Mouse (Mus musculus): ENCODE results near the gene Tmem260. TPM values are rescaled to one million over a fixed set of nuclear protein-coding genes. Genes with fewer than 3 reads are reported as not detected.
"Not testable (repeated sequence)": the region's sequence is repeated elsewhere in the genome, so short reads cannot be mapped to it uniquely, and the experiment has no call there.

Gene Tmem260
- total RNA-seq (2022) = 1 to 10 TPM; 2.9 to 4.3 (median 3.7) TPM

- peak; percentile 85 to 86 for DNase-seq (ENCODE audit: low spot score in 2 of 2)
Observed at GRCm38 (mm10) chr14:48445984-48446683, at the start of gene Tmem260. Gene Tmem260, plus strand, starts transcription at chr14:48446124.

- no peak for DNase-seq (ENCODE audit: low spot score in 2 of 2)
Observed at GRCm38 (mm10) chr14:48406086-48406485, 39.8 kb upstream of the Tmem260 start.

DNA sequence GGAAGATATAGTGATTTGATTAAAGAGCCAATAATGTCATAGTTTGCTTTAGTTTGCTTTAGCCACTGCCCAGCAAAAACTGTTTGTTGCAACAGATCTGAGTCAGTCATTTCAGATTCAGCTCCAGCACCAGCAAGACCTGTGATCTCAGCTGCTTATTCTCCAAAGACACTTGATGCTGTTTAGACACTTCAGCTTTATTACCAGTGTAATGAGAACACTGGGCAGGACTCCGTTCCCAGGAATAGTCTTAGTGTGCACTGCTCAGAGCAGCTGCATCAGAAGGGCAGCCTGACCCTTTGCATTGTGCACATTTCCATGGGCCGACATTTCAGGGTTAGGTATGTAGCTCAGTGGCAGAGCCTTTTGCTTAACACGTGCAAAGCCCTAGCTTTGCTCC lies 28.9 kb upstream of the Tmem260 start:
- DNase-seq (ENCODE audit: low spot score in 2 of 2) = peak in 1 of 2 experiments; percentile 11

GRCm38 (mm10) chr14:48418264-48418663 lies 27.7 kb upstream of the Tmem260 start:
- no peak for DNase-seq (ENCODE audit: low spot score in 2 of 2)

DNA sequence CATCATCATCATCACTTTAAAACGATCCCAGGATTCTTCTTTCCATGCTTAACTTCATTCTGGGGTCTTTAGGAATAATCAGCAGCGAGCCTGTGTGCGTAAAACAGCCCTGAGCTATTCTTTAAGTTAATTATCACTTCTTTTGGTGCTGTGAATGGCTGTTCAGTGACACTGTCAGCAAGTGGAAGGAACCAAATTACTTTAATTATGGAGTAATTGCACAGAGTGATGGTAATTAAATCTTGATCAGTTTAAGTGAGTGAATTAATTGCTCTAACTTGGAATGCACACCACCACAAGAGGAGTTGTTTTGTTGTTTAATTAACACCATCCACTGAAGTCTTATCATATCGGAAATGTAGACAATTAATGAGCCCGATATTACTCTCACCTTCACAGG lies 27.3 kb upstream of the Tmem260 start:
- DNase-seq (ENCODE audit: low spot score in 2 of 2) = no peak

GRCm38 (mm10) chr14:48421476-48421875 lies 24.4 kb upstream of the Tmem260 start:
- DNase-seq (ENCODE audit: low spot score in 2 of 2) = no peak

- no peak for DNase-seq (ENCODE audit: low spot score in 2 of 2)
Observed at GRCm38 (mm10) chr14:48421996-48422395, 23.9 kb upstream of the Tmem260 start.

- no peak for DNase-seq (ENCODE audit: low spot score in 2 of 2)
Observed at GRCm38 (mm10) chr14:48422436-48422835, 23.5 kb upstream of the Tmem260 start.

- DNase-seq (ENCODE audit: low spot score in 2 of 2) = no peak
Observed at GRCm38 (mm10) chr14:48422901-48423300, 23.0 kb upstream of the Tmem260 start.

DNA sequence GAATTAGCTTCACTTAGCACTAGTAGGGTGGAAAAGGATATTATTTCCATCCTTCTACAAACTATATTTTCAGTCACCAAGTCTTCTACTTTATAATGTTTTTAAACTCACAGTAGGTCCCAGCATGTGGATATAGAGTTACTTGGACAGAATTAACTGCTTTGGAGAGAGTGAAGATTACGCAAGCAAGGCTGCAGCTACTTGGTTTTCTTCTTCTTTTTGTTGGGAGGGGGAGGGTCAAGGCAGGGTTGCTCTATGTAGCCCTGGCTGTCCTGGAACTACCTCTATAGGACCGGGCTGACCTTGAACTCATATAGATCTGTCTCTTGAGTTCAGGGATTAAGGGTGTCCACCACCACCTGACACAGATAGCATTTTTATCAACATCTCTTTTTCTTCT lies 13.9 kb upstream of the Tmem260 start:
- no peak for DNase-seq (ENCODE audit: low spot score in 2 of 2)

- no peak for DNase-seq (ENCODE audit: low spot score in 2 of 2)
Observed at GRCm38 (mm10) chr14:48443796-48444195, 2.1 kb upstream of the Tmem260 start.

DNA sequence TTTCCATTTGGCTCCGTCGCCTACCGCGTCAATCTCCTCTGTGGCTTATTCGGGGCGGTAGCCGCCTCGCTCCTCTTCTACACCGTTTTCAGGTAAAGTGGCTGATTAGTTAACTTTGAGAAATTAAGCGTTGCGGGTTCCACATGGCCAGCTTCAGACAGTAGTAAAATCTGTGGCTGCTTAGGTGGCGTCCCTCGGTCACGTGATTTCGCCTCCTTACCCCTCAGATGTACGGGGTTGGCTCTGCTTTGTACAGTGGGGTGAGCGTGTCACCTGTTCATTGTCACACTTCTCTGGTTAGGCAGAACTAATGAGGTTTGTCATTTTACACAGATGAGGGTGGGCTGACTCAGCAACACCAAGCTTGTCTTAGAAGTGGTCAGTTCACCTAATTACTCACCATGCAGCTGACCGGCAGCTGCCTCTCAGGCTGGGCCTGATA lies 6.1 kb downstream of the Tmem260 start:
- DNase-seq (ENCODE audit: low spot score in 2 of 2) = no peak

GRCm38 (mm10) chr14:48453411-48453810 lies 7.5 kb downstream of the Tmem260 start:
- no peak for DNase-seq (ENCODE audit: low spot score in 2 of 2)

DNA sequence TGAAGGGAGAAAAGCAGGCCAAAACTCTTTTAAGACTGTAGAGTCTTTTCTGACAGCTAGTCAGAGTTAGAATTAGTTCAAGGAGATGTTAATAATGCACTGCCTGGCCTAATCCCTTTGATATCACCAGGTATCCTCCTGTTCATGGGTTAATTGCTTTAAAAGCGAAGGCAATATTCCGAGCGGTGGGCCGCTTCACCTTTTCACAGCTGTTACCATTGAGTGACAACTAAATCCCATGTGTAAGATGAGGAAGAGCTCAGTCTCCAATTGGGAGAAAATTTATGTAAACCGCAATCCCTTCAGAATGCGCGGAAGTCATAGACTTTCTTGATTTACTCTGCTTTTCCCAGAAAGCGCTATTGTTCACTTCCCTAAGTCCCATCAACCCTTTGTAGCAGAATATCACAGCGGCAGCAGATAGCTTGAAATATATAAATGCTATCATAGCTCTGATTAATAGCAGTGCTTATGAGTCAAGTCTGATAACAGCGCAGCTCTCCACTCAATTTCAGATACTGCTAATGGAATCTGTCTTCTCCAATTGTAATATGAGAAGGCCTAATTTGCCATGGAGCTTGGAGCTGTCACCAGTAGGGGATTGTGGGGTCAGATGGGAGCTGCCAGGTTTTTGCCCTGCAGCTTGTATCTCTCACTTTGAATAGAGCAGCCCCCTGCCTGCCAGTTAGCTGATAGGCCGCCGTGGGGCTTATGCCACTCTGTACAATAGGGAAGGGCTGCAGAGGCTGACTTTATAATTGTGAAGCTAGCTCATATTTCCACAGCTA lies 10.6 kb downstream of the Tmem260 start:
- no peak for DNase-seq (ENCODE audit: low spot score in 2 of 2)

DNA sequence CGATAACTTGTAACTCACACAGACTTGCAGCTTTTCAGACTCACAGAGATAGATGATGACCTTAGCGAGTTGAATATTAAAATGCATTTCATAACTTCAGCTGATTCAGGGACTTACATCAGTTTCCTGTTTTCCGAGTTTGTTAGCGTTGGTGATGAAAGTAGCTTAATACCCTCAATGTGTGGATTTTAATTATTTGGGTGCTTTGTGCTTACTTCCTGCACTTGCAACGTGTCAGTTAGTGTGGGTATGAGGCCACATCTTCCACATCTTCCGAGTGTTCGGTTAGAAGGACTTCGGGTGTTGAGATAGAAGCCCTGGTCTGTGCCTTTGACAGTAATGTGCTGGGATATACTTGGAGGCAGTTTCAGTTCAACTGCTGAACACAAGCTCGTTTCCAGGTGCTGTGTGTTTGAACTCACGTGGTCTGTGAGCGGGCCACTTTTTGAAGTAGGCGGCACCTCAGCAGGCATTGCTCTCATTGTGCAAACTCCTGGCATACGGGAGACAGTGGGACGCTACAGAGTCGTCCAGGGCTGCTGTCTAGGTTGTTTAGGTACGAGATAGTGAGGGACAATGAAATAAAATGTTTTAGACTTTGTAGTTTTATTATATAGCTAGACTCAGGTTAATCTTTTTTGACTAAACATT lies 11.5 kb downstream of the Tmem260 start:
- no peak for DNase-seq (ENCODE audit: low spot score in 2 of 2)

DNA sequence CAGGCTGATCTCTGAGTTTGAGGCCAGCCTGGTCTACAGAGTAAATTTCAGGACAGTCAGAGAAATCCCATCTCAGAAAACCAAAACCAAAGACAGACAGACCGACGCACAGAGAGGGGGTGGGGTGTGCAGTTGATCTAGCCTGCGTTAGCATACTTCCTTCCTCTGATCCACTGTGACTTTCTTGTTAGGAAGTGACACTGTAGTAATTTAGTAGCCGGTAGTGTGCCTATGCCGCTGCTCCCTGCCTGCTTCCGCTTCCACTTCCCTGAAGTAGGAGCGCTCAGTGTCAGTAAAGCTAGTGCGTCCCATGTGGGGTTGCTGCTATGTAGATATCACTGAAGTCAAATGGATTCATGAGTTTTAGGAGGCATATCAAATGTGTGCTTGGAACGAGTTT lies 13.0 kb downstream of the Tmem260 start:
- no peak for DNase-seq (ENCODE audit: low spot score in 2 of 2)

DNA sequence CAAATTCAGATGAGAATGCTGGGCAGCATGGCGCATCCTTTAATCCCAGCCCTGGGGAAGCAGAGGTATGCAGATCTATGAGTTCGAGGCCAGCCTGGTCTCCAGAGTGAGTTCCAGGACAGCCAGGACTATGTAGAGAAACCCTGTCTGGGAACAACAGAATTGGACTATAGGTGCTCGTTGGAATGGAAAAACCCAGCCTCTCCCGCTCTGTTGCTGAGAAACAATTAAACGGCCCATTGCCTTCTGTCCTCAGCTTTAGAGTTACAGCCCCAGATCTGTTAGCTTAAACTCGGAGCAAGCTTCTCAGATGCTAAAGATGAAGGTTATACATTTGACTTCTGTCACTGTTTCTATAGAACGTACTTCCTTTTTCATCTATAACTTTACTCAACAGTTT lies 22.4 kb downstream of the Tmem260 start:
- DNase-seq (ENCODE audit: low spot score in 2 of 2) = no peak

GRCm38 (mm10) chr14:48470742-48471487 lies 25.0 kb downstream of the Tmem260 start:
- no peak for DNase-seq (ENCODE audit: low spot score in 2 of 2)

GRCm38 (mm10) chr14:48472179-48472578 lies 26.3 kb downstream of the Tmem260 start:
- no peak for DNase-seq (ENCODE audit: low spot score in 2 of 2)

GRCm38 (mm10) chr14:48475370-48475769 lies 29.4 kb downstream of the Tmem260 start:
- no peak for DNase-seq (ENCODE audit: low spot score in 2 of 2)

DNA sequence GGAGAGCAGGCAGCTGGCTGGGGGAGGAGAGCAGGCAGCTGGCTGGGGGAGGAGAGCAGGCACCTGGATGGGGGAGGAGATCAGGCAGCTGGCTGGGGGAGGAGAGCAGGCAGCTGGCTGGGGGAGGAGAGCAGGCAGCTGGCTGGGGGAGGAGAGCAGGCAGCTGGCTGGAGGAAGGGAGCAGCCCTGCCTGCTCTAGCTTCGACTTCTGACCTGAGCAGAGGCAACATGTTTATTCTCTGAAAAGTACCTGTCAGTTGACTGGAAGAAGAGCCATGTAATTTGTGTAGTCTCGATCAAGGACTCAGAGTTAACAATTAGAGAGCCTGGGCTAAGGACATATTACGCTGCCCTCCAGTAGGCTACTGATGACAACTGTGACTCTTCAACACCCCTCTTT lies 29.9 kb downstream of the Tmem260 start:
- DNase-seq (ENCODE audit: low spot score in 2 of 2) = not testable (repeated sequence)

DNA sequence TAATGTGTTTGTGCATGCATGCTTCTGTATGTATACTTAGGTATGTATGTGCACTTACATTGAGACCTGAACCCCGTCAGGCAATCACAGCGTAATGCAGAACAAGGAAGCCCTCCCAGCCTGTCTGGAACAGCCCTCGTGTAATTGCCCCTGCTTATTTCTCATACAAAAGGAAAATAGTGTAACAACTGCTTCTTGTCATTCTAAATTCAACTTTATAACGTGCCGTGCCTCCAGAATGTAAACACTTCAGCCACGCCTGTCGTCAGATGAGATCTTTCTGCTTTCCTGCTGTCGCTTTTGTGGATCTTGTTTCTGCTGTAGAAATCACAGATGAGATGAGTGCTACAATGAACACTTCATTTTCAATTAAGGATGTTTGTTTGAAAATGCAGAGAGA lies 30.4 kb downstream of the Tmem260 start:
- DNase-seq (ENCODE audit: low spot score in 2 of 2) = no peak
